Mouse (Mus musculus) heart, postnatal 36 days (tissue): Measurements from ENCODE around the gene Spaar. TPM values are rescaled to one million over a fixed set of nuclear protein-coding genes. Genes with fewer than 3 reads are reported as not detected.
"Not testable (repeated sequence)": the region's sequence is repeated elsewhere in the genome, so short reads cannot be mapped to it uniquely, and the experiment has no call there.

ENCODE experiments used
- DNase-seq, 2 experiments: peaks; one replicate each; pipeline ENCODE4 v3.0.0; 2021 to 2022
- intact Hi-C: fragments of 180-260 bp; cut with DNase I; formaldehyde crosslinking; loops from one replicate; pipeline ENCODE4 v1.15.1; 2025
- total RNA-seq, 2 experiments: library from RNA; stranded (reverse); gene quantifications; 2 replicates each; pipeline ENCODE4 v1.2.3; 2021

The Spaar gene
- total RNA-seq, 2 experiments from 2014 or later, result 4.3 to 6.4 TPM

- DNase-seq, result no peak
- intact Hi-C loops, result no loop called here
These were observed 41.1 kb downstream of the Spaar start, which contains the start of gene Olfr159 for GRCm38 (mm10) chr4:43770909-43771308. Gene Olfr159, minus strand, starts transcription at chr4:43771009.

- DNase-seq, result no peak
- intact Hi-C loops, result no loop called here
These were observed 41.8 kb downstream of the Spaar start for GRCm38 (mm10) chr4:43771626-43772025.

DNA sequence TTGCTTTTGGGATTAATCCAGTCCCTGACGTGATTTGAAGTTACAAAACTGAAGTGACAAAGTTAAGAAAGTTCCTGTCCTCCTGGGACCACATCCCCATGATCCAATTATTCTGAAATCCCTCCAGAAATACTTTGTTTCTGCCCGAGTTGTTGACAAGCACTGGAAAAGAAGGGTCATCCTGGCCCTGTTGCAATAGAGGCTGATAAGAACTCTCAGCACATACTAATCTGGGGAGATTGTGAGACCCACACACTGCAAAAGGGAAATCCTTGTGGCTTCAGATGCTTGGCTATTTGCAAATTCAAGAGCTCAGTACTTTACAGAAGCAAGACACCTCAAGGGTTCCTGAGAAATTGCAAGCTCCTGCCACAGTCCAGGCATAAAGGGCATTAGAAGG is 42.5 kb downstream of the Spaar start:
- intact Hi-C loops, result no loop called here
- DNase-seq, result no peak

DNA sequence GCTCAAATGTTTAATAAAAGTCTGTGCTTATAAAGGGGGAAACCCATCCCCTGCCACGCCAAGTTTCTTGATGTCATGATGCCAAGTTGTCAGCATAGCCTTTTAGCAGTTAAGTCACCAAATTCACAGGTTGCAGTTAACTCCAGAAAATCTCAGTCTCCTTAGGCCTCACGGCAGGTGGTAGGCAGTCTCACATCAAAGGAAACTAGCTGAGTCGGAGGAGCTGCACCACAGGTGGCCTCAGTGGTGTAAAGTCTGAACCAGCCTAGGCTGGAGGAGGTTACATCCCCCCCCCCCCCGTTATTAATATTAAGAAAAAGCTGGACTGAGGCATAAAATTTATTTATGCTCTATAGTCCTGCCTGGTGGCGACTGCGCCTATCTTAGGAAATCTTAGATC is 65.5 kb downstream of the Spaar start:
- intact Hi-C loops, result no loop called here
- DNase-seq, result no peak

GRCm38 (mm10) chr4:43795844-43796243 is 66.0 kb downstream of the Spaar start:
- DNase-seq, intact Hi-C loops: not testable (repeated sequence)

DNA sequence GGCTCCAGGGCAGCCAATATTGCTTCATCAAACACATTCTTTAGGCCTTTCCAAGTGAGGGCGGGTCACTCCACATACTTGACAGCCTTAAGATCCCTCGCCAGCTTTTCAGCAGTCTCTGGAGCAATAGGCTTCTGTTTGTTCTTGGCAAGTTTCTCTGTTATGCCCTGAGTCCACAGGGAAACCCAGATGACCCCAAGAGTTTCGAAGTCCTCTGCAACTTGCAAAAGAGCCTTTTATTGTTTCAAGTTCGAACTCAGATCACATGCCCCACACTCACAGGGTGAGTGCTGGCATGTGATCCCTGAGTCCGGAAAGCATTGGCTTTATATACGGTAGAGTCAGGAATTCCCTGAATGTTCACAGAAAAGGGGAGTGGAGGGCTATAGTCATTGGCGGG is 69.1 kb downstream of the Spaar start:
- no peak for DNase-seq
- intact Hi-C loops, result no loop called here

Other genes with a start within 250 kb of the Spaar start
- gene Sit1, start 246.3 kb upstream of the Spaar start, total RNA-seq, result not detected
- gene Ccdc107, start 237.1 kb upstream of the Spaar start, total RNA-seq, result 10 to 100 TPM; 25.3 to 29.8 TPM
- under 1 TPM; 0.39 to 0.62 TPM for gene Arhgef39, start 230.3 kb upstream of the Spaar start, total RNA-seq
- gene Car9, start 223.1 kb upstream of the Spaar start, total RNA-seq, result under 1 TPM in 1 of 2 experiments, not detected in 1; 0.22 TPM
- 10 to 100 TPM; 29.1 to 29.2 TPM for gene Tpm2, start 206.3 kb upstream of the Spaar start, total RNA-seq
- gene Creb3, start 167.7 kb upstream of the Spaar start, total RNA-seq, result 10 to 100 TPM; 40.4 to 47.6 TPM
- gene Tln1, start 167.3 kb upstream of the Spaar start, total RNA-seq, result 100 to 1,000 TPM; 106 to 118 TPM
- gene Rgp1, start 151.3 kb upstream of the Spaar start, total RNA-seq, result 10 to 100 TPM; 30.7 to 36.1 TPM
- gene Gba2, start 151.2 kb upstream of the Spaar start, total RNA-seq, result 10 to 100 TPM; 14.7 to 15.8 TPM
- gene Msmp, start 145.5 kb upstream of the Spaar start, total RNA-seq, result under 1 TPM; 0.42 to 0.87 TPM
- gene Npr2, start 98.1 kb upstream of the Spaar start, total RNA-seq, result 10 to 100 TPM; 44.2 to 46.5 TPM
- not detected for gene Spag8, start 76.4 kb upstream of the Spaar start, total RNA-seq
- gene Hint2, start 73.6 kb upstream of the Spaar start, total RNA-seq, result 100 to 1,000 TPM; 131 to 152 TPM
- 10 to 100 TPM; 17.8 to 20.3 TPM for gene Tmem8b, start 61.1 kb upstream of the Spaar start, total RNA-seq
- gene Fam221b, start 60.9 kb upstream of the Spaar start, total RNA-seq, result under 1 TPM; 0.24 to 0.31 TPM
- gene Olfr70, start 29.2 kb upstream of the Spaar start, total RNA-seq, result not detected
- not detected for gene Olfr71, start 19.8 kb upstream of the Spaar start, total RNA-seq
- 1 to 10 TPM; 4.2 to 4.7 TPM for gene Hrct1, start 2.8 kb upstream of the Spaar start, total RNA-seq
- gene Olfr159, start 41.0 kb downstream of the Spaar start, total RNA-seq, result not detected
- gene Olfr156, start 93.9 kb downstream of the Spaar start, total RNA-seq, result not detected
- gene Olfr157, start 110.2 kb downstream of the Spaar start, total RNA-seq, result not detected
- gene Olfr155, start 121.5 kb downstream of the Spaar start, total RNA-seq, result not detected
- 1 to 10 TPM; 6.3 to 7.4 TPM for gene Reck, start 145.5 kb downstream of the Spaar start, total RNA-seq
- 1 to 10 TPM; 2.5 to 3.8 TPM for gene Glipr2, start 227.4 kb downstream of the Spaar start, total RNA-seq